Mouse (Mus musculus) midbrain, embryonic 14.5 days (tissue): Measurements from ENCODE around the gene Npm3. TPM values are rescaled to one million over a fixed set of nuclear protein-coding genes. Genes with fewer than 3 reads are reported as not detected.

ENCODE experiments used
- ATAC-seq: fragments of 200-750 bp; cut with Nextera tagmentation; 2 replicates; pipeline ENCODE4 v1.8.0; 2017; ENCODE audit warnings: moderate number of reproducible peaks, moderate library complexity; ENCODE audit not compliant: low FRiP score, low TSS enrichment
- DNase-seq: peaks from one replicate; pipeline ENCODE4 v3.0.0-alpha.2; 2015
- H3K27ac ChIP-seq: fragments of 300-500 bp; sonication (generic); replicated peaks from 2 replicates; pipeline ENCODE4 v1.5.1; 2014; ENCODE audit warnings: mild to moderate bottlenecking, low read depth, low read length, moderate library complexity
- H3K27me3 ChIP-seq: fragments of 300-500 bp; sonication (generic); 2 replicates; pipeline ENCODE4 v1.6.1; 2014; ENCODE audit warnings: low read length, control low read depth, mixed read lengths; ENCODE audit not compliant: control insufficient read depth, insufficient read depth
- H3K36me3 ChIP-seq: fragments of 300-500 bp; sonication (generic); 2 replicates; pipeline ENCODE4 v1.6.1; 2014; ENCODE audit warnings: low read length, control low read depth; ENCODE audit not compliant: control insufficient read depth, insufficient read depth
- H3K4me1 ChIP-seq: fragments of 300-500 bp; sonication (generic); 2 replicates; pipeline ENCODE4 v1.6.1; 2014; ENCODE audit warnings: mild to moderate bottlenecking, antibody characterized with exemption, low read length, control low read depth; ENCODE audit not compliant: control insufficient read depth, insufficient read depth
- H3K4me2 ChIP-seq: fragments of 300-500 bp; sonication (generic); 2 replicates; pipeline ENCODE4 v1.6.1; 2014; ENCODE audit warnings: mild to moderate bottlenecking, low read length, moderate library complexity
- H3K4me3 ChIP-seq: fragments of 300-500 bp; sonication (generic); replicated peaks from 2 replicates; pipeline ENCODE4 v1.5.1; 2014; ENCODE audit warnings: low read depth, low read length
- H3K9ac ChIP-seq: fragments of 300-500 bp; sonication (generic); replicated peaks from 2 replicates; pipeline ENCODE4 v1.6.1; 2014; ENCODE audit warnings: mild to moderate bottlenecking, low read length, moderate library complexity
- H3K9me3 ChIP-seq: fragments of 300-500 bp; sonication (generic); 2 replicates; pipeline ENCODE4 v1.6.1; 2016; ENCODE audit warnings: low read length, control low read depth, mixed read lengths; ENCODE audit not compliant: control insufficient read depth
- WGBS: fragments of 180-500 bp; shearing (Covaris S2); extraction: QIAGEN DNeasy Blood & Tissue Kit; methylation state at CpG from one replicate; pipeline ENCODE4 v1.1.7; 2014; 5-methylcytosine and 5-hydroxymethylcytosine counted together
- polyA plus RNA-seq: library from polyadenylated mRNA; unstranded; fragments of >200 nt; fragmentation: Nextera tagmentation; extraction: Ambion mirVana; gene quantifications from 2 replicates; pipeline ENCODE4 v1.2.1, GENCODE M21; 2014

The Npm3 gene
- polyA plus RNA-seq, 1 experiment from 2014 or later, result 7.6 TPM

- 2% methylated on average over 13 of the region's 13 CpGs for WGBS
- Histone ChIP-seq H3K27ac (no peak overlapping the region), H3K9ac (no peak overlapping the region), H3K36me3 (no peaks in the 10 kb centered on the region), H3K4me1 (peaks cover 27% of the 10 kb centered on the region), H3K4me3 (no peak overlapping the region), H3K9me3 (no peaks in the 10 kb centered on the region), H3K4me2 (no peak overlapping the region), H3K27me3 (peaks cover 93% of the 10 kb centered on the region)
- no peak for DNase-seq
- no peak for ATAC-seq
These were observed 9.2 kb downstream of the Npm3 start for GRCm38 (mm10) chr19:45740233-45740632.

- H3K4me2 ChIP-seq, result no peak overlapping the region
- 39% methylated on average over 5 of the region's 5 CpGs for WGBS
- H3K4me1 ChIP-seq, result peaks cover 27% of the 10 kb centered on the region
- DNase-seq (no peak), ATAC-seq (no peak)
- no peak overlapping the region for H3K9ac ChIP-seq
- no peak overlapping the region for H3K27ac ChIP-seq
- H3K4me3 ChIP-seq, result no peak overlapping the region
- no peaks in the 10 kb centered on the region for H3K9me3 ChIP-seq
- peaks cover 94% of the 10 kb centered on the region for H3K27me3 ChIP-seq
- H3K36me3 ChIP-seq, result no peaks in the 10 kb centered on the region
These were observed 10.9 kb downstream of the Npm3 start for GRCm38 (mm10) chr19:45738521-45738920.

- Histone ChIP-seq H3K4me1 (peaks cover 26% of the 10 kb centered on the region), H3K27ac (no peak overlapping the region), H3K9ac (no peak overlapping the region), H3K27me3 (peaks cover 95% of the 10 kb centered on the region), H3K36me3 (no peaks in the 10 kb centered on the region), H3K9me3 (no peaks in the 10 kb centered on the region), H3K4me3 (no peak overlapping the region), H3K4me2 (no peak overlapping the region)
- WGBS, result 34% methylated on average over 10 of the region's 10 CpGs
- ATAC-seq (no peak), DNase-seq (no peak)
These were observed 11.4 kb downstream of the Npm3 start for GRCm38 (mm10) chr19:45737846-45738484.

- DNase-seq, result peak; percentile 71
- H3K9me3 ChIP-seq, result no peaks in the 10 kb centered on the region
These were observed 12.1 kb downstream of the Npm3 start for GRCm38 (mm10) chr19:45737208-45737845.

GRCm38 (mm10) chr19:45736855-45737207 lies 12.6 kb downstream of the Npm3 start:
- no peaks in the 10 kb centered on the region for H3K36me3 ChIP-seq
- peak overlapping the region; percentile 21 for H3K4me3 ChIP-seq
- H3K4me2 ChIP-seq, result peak overlapping the region; percentile 52
- H3K9ac ChIP-seq, result peak overlapping the region; percentile 32; the same call in 1 of the 2 replicates
- no peak overlapping the region for H3K27ac ChIP-seq
- DNase-seq (peak; percentile 77), ATAC-seq (no peak; the same call in 1 of the 2 replicates)
- peaks cover 17% of the 10 kb centered on the region for H3K4me1 ChIP-seq
- H3K9me3 ChIP-seq, result no peaks in the 10 kb centered on the region
- peaks cover 98% of the 10 kb centered on the region for H3K27me3 ChIP-seq
- WGBS, result under 1% methylated on average over 28 of the region's 28 CpGs

More at GRCm38 (mm10) chr19:45737208-45737845, 12.1 kb downstream of the Npm3 start:
- Histone ChIP-seq H3K27me3 (peaks cover 98% of the 10 kb centered on the region), H3K4me3 (peak overlapping the region; percentile 21), H3K4me2 (peak overlapping the region; percentile 52), H3K4me1 (peaks cover 20% of the 10 kb centered on the region), H3K27ac (no peak overlapping the region), H3K36me3 (no peaks in the 10 kb centered on the region), H3K9ac (peak overlapping the region; percentile 32; the same call in 1 of the 2 replicates)
- peak; percentile 57; the same call in 1 of the 2 replicates for ATAC-seq
- WGBS, result 3% methylated on average over 23 of the region's 23 CpGs

- Histone ChIP-seq H3K9ac (no peak overlapping the region), H3K4me2 (no peak overlapping the region), H3K4me1 (peaks cover 14% of the 10 kb centered on the region), H3K4me3 (no peak overlapping the region), H3K9me3 (no peaks in the 10 kb centered on the region), H3K36me3 (no peaks in the 10 kb centered on the region), H3K27ac (no peak overlapping the region), H3K27me3 (peaks cover 97% of the 10 kb centered on the region)
- DNase-seq (no peak), ATAC-seq (no peak)
- 38% methylated on average over 1 of the region's 1 CpGs for WGBS
These were observed 13.2 kb downstream of the Npm3 start for GRCm38 (mm10) chr19:45736241-45736640.

- H3K36me3 ChIP-seq, result no peaks in the 10 kb centered on the region
- no peak overlapping the region for H3K9ac ChIP-seq
- 42% methylated on average over 7 of the region's 7 CpGs for WGBS
- no peak for DNase-seq
- no peak overlapping the region for H3K4me2 ChIP-seq
- ATAC-seq, result no peak
- no peak overlapping the region for H3K4me3 ChIP-seq
- peaks cover 91% of the 10 kb centered on the region for H3K27me3 ChIP-seq
- no peaks in the 10 kb centered on the region for H3K9me3 ChIP-seq
- H3K4me1 ChIP-seq, result peaks cover 14% of the 10 kb centered on the region
- H3K27ac ChIP-seq, result no peak overlapping the region
These were observed 14.6 kb downstream of the Npm3 start for GRCm38 (mm10) chr19:45734762-45735161.

- Histone ChIP-seq H3K4me2 (no peak overlapping the region), H3K4me1 (peaks cover 14% of the 10 kb centered on the region), H3K36me3 (no peaks in the 10 kb centered on the region), H3K27ac (no peak overlapping the region), H3K9me3 (no peaks in the 10 kb centered on the region), H3K27me3 (peaks cover 87% of the 10 kb centered on the region), H3K9ac (no peak overlapping the region), H3K4me3 (no peak overlapping the region)
- WGBS, result 65% methylated on average over 5 of the region's 5 CpGs
- no peak for DNase-seq
- no peak for ATAC-seq
These were observed 15.2 kb downstream of the Npm3 start for GRCm38 (mm10) chr19:45734191-45734590.

GRCm38 (mm10) chr19:45733564-45733963 lies 15.8 kb downstream of the Npm3 start:
- H3K4me1 ChIP-seq, result peaks cover 14% of the 10 kb centered on the region
- ATAC-seq, result no peak
- H3K27ac ChIP-seq, result no peak overlapping the region
- H3K9ac ChIP-seq, result no peak overlapping the region
- no peak overlapping the region for H3K4me2 ChIP-seq
- no peaks in the 10 kb centered on the region for H3K36me3 ChIP-seq
- no peak for DNase-seq
- peaks cover 81% of the 10 kb centered on the region for H3K27me3 ChIP-seq
- H3K9me3 ChIP-seq, result no peaks in the 10 kb centered on the region
- 14% methylated on average over 10 of the region's 10 CpGs for WGBS
- no peak overlapping the region for H3K4me3 ChIP-seq
